Mouse (Mus musculus): Measurements from ENCODE around the gene Cd1d1. TPM values are rescaled to one million over a fixed set of nuclear protein-coding genes. Genes with fewer than 3 reads are reported as not detected.
"Not testable (repeated sequence)": the region's sequence is repeated elsewhere in the genome, so short reads cannot be mapped to it uniquely, and the experiment has no call there.

The Cd1d1 gene
- total RNA-seq (2021) = 1 to 10 TPM; 1.8 to 6.4 TPM
- long read RNA-seq, experiment 1, partial matches to known transcripts = 0 of 1 reads
- long read RNA-seq, experiment 1, other reads (novel, unspliced or antisense) = 0 of 1 reads
- long read RNA-seq, experiment 2, partial matches to known transcripts = 0 of 5 reads
- long read RNA-seq, experiment 2, other reads (novel, unspliced or antisense) = 2 of 5 reads

DNA sequence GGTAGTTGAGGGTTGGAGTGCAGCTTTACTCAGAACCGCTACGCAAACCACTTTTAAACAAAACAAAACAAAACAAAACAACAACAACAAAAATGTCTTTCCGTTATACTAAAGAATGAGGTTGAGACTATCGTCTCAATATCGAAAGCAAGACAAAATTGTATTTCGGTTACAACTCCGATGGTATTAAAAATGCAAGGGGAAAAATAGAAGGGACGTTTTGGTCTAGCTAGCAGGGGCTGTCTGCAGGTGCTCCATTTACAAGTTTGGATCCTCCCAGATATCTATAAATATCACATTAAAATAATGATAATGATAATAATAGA lies at the start of gene Cd1d1:
Gene Cd1d1 (minus strand): TSS at position 27 of the 326 bp plus-strand sequence.
- H3K4me3 ChIP-seq = peak within 1 kb of the TSS; percentile 76
- TF ChIP-seq CTCF (IDR thresholded peaks at IDR 0.05) = no peak
- intact Hi-C loops (cut with DNase I) = no loop called here
- no peak for DNase-seq
- H3K27ac ChIP-seq = peak within 1 kb of the TSS; percentile 56

DNA sequence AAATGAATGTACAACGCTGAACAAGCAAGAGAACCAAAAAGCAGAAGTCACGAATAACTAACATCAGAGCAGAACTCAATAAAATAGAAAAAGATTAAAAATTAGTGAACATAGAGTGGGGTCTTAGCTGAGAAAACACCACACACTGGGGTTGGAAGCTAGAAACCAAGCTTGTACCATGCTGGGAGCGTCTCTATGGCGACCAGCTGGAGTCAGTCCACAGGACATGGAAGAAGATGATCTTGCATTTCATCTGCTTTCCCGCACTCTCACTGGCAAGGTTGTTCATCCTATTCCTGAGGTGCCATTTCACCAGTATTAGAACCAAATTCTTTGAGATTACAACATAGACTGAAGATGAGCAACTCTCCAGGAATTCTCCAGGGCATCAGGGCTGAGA lies 48.6 kb upstream of the Cd1d1 start:
- intact Hi-C loops (cut with DNase I) = no loop called here

DNA sequence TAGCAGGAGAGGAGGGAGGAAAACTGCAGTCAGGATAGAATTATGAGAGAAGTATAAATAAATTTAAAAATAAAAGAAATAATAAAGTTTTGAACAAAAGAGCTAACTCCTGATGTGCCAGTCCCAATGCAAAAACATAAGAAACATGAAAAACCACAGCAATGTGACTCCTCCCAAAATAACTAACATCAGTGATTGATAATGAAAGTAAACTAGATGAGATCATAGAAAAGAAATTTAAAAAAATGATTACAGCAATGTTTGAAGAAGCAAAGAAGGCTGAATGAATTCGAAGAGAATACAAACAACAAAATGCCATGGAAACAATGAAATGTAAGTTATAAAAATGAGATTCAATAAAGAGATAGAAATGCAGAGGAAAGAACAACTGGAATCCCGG lies 42.5 kb upstream of the Cd1d1 start:
- no peak overlapping the region for H3K4me3 ChIP-seq
- no peak for DNase-seq
- TF ChIP-seq CTCF (IDR thresholded peaks at IDR 0.05) = no peak
- intact Hi-C loops (cut with DNase I) = no loop called here
- no peak overlapping the region for H3K27ac ChIP-seq

More for the DNA sequence above, 48.6 kb upstream of the Cd1d1 start:
- TF ChIP-seq CTCF (IDR thresholded peaks at IDR 0.05) = no peak
- H3K27ac ChIP-seq = no peak overlapping the region
- no peak overlapping the region for H3K4me3 ChIP-seq
- DNase-seq = no peak

DNA sequence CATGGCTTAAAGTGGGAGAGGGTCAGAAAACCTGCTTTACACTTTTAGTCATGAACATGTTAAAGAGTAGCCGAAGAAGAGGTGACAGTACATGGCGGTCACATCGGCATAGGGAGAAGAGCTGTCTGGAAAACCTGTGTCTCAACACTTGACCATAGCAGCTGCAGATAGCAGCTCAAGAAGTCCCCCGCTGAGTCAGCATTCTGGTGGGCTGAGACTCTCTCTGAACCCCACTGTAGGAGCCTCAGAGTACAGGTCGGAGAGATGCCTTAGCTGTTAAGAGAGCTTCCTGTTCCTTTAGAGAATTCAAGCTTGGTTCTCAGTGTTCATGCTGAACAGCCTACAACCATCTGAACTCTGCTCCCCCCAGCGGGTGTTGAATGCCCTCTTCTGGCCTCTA lies 39.3 kb upstream of the Cd1d1 start:
- intact Hi-C loops (cut with DNase I) = no loop called here
- no peak for DNase-seq
- TF ChIP-seq CTCF (IDR thresholded peaks at IDR 0.05) = no peak
- H3K27ac ChIP-seq = no peak overlapping the region
- H3K4me3 ChIP-seq = no peak overlapping the region

DNA sequence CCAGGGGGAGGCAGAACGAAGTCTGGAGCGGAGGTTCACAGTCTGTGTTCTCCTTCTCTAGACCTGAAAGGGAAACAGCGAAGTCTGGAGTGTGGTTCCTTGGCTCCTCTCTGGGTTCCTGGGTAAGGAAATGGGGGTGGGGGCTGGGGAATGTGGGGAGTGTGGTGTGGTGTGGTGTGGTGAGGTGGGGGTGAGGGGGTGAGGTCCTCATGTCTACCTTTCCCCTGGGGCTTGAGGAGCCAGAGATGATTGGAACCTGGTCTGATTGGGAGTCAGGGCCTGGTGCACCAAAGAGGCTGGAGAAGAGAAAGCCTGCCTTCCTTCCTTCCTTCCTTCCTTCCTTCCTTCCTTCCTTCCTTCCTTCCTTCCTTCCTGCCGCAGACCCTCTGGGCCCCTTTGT lies 34.8 kb upstream of the Cd1d1 start:
- intact Hi-C loops (cut with DNase I) = loop anchor here (5.0 kb wide), 3 partner anchors 53 to 463 kb away; no protein-coding TSS in a partner anchor
- H3K27ac ChIP-seq = no peak overlapping the region
- DNase-seq = no peak
- TF ChIP-seq CTCF (IDR thresholded peaks at IDR 0.05) = no peak
- no peak overlapping the region for H3K4me3 ChIP-seq

DNA sequence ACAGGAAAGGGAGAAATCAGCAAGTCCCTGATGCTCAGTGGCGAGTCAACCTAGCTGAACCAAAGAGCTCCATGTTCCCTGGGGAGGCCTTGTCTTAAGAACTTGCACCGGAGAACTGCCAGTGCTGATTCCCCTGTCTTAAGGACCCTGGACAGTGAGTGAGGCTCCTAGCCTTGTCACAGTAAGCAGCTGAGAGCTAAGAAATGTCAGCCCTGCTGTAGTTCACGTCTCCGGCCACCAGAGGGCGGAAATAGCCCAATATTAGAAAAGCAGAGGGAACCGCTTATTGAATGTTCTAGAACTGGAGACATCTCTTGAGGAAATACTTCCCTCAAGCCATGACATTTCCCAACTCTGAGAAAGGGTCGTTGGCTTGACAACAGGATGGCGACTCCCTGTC lies 34.1 kb upstream of the Cd1d1 start:
- Histone ChIP-seq H3K4me3 (no peak overlapping the region), H3K27ac (no peak overlapping the region)
- intact Hi-C loops (cut with DNase I) = loop anchor here (5.0 kb wide), 3 partner anchors 54 to 464 kb away; no protein-coding TSS in a partner anchor
- peak; percentile 74 for DNase-seq
- TF ChIP-seq CTCF (IDR thresholded peaks at IDR 0.05) = peak; percentile 93

DNA sequence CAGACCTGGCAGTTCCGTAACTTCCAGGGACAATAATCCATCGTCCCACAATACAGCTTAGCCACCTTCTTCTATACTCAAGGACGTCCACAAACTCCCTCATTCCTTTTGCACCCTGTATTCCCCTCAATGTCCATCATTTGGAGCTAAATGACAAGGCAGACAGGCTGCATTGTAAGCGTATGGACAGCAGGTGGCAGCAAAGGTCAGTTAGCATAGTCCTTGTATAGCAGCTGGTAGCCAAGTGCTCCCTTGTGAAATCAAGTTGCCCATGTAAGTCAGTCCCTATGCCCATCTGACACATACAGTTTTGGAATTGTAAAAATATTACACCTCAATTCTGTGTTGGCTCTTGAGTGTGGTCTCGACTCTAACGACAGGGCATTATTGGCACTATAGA lies 31.6 kb upstream of the Cd1d1 start:
- Histone ChIP-seq H3K27ac (no peak overlapping the region), H3K4me3 (no peak overlapping the region)
- TF ChIP-seq CTCF (IDR thresholded peaks at IDR 0.05) = peak; percentile 89
- intact Hi-C loops (cut with DNase I) = loop anchor here (5.0 kb wide), 3 partner anchors 56 to 466 kb away; no protein-coding TSS in a partner anchor
- DNase-seq = peak; percentile 67

DNA sequence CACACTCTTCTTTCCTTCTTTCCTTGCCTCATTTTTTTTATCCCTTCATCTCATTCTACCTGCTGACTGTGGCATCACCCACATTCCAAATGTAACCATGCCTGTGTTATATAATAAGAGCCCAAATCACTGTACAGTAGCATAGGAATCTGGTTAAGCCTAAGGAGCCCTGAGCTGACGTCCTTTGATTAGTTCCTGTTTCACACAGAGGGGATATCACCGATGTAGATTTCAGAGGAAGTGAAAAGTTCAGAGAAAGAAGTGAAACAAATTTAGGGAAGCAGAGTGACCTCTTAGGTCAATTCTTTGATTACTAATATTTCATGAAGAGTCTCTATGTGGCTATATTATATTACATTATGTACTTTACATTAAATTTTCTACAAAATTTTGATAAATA lies 18.5 kb upstream of the Cd1d1 start:
- Histone ChIP-seq H3K4me3 (no peak overlapping the region), H3K27ac (no peak overlapping the region)
- DNase-seq = no peak
- intact Hi-C loops (cut with DNase I) = no loop called here
- TF ChIP-seq CTCF (IDR thresholded peaks at IDR 0.05) = no peak

DNA sequence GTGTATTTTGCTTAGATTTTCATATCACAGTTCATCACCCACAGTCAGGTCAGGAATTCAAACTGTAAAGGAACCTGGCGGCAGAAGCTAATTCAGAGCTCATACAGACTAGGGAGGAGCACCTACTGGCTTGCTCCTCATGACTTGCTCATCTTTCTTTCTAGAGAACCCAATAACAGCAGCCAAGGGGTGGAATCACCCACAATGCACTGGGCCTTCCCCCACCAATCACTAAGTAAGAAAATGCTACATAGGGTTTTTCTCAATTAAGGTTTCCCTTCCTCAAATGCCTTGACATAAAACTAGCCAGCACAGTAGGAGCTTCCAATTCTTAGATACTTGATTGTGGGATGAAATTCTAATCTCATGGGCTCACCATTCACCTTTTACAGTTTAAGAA lies 17.8 kb upstream of the Cd1d1 start:
- H3K4me3 ChIP-seq = no peak overlapping the region
- no peak for TF ChIP-seq CTCF (IDR thresholded peaks at IDR 0.05)
- intact Hi-C loops (cut with DNase I) = no loop called here
- no peak for DNase-seq
- H3K27ac ChIP-seq = no peak overlapping the region

DNA sequence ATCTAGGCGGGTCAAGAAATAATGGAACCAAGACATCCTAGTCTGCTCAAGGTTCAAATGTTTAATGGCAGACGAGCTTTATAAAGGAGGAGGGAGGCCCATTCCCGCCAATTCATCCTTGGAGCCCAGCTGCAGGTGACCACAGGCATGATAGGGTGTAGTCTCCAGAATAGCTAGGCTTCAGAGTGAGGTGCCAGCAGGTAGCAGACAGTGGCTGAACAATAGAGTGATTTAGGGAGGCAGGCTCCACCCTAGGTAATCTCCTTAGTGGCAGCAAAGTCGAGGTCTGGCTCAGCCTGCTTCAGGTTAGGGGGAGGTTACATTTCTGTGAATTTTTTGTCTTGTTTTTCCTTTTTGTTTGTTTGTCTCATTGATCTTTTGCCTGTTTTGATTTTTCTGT lies 16.7 kb upstream of the Cd1d1 start:
- no peak overlapping the region for H3K4me3 ChIP-seq
- H3K27ac ChIP-seq = no peak overlapping the region
- intact Hi-C loops (cut with DNase I) = no loop called here
- no peak for DNase-seq
- TF ChIP-seq CTCF (IDR thresholded peaks at IDR 0.05) = no peak

DNA sequence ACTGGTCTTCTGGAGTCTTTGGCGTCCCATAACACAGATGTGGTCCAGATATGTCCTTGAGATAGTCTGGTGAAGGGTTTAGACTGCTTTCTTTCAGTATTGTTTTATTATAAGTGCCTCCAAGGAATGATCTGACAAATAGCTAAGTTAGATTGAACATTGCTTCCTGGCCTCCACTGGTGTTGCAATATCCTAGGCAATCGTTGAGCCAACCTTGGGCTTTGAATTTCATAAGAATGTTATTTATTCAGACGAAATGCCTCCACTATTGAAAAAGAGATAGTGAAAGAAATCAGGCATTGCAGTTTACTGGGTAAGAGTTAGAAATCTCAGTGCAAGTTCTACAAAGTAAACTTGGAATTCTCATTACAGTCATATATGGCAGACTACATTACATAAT lies 13.2 kb upstream of the Cd1d1 start:
- H3K27ac ChIP-seq; H3K4me3 ChIP-seq; intact Hi-C loops (cut with DNase I); DNase-seq: not testable (repeated sequence)

DNA sequence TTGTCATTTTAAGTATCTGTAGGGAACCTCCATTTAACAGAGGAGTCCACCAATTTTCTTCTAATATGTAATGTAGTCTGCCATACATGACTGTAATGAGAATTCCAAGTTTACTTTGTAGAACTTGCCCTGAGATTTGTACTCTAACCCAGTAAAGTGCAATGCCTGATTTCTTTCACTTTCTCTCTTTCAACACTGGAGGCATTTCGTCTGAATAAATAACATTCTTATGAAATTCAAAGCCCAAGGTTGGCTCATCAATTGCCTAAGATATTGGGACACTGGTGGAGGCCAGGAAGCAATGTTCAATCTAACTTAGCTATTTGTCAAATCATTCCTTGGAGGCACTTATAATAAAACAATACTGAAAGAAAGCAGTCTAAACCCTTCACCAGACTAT lies 9.0 kb upstream of the Cd1d1 start:
- H3K27ac ChIP-seq; intact Hi-C loops (cut with DNase I); DNase-seq; H3K4me3 ChIP-seq: not testable (repeated sequence)

DNA sequence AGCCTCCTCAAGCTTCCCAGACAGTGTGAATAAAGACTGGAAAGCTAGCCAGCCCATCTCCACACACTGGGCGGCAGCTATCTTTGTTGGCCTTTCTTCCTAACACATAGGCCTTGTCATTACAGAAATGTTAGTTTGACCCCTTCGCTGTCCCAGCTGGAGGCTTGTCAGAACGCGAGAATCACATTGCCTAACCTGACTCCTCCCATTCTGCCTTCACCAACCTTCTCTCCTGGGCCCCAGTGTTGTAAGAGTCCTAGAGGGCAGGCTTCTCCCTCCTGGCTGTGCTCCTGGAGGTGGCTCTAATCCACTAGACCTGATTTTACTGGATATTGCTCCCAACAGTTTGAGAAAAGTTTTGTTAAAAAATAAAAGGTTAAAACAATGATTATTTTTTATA lies 1.4 kb upstream of the Cd1d1 start:
- no peak for TF ChIP-seq CTCF (IDR thresholded peaks at IDR 0.05)
- Histone ChIP-seq H3K27ac (no peak overlapping the region), H3K4me3 (no peak overlapping the region)
- intact Hi-C loops (cut with DNase I) = no loop called here
- peak; percentile 19 for DNase-seq

DNA sequence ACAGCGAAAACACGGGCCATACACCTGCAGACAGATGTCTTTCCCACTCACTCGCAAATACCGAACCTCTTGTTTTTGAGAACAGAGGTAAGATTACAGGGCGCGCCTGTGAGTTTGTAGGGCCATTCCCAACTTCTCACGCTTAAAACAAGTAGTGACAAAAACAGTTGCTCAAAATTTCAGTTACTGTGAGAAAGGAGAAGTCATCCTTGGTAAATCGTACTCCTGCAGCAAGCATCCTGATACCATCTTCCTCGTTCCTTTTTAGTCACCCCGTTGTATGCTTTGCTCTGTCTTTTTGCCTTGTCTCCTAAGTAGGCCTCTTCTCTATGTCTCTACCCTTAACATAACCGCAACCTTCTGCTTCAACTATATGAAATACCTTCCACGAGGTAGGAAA lies 810 bp upstream of the Cd1d1 start:
- TF ChIP-seq CTCF (IDR thresholded peaks at IDR 0.05) = no peak
- Histone ChIP-seq H3K4me3 (no peak overlapping the region), H3K27ac (no peak overlapping the region)
- no peak for DNase-seq
- intact Hi-C loops (cut with DNase I) = no loop called here

DNA sequence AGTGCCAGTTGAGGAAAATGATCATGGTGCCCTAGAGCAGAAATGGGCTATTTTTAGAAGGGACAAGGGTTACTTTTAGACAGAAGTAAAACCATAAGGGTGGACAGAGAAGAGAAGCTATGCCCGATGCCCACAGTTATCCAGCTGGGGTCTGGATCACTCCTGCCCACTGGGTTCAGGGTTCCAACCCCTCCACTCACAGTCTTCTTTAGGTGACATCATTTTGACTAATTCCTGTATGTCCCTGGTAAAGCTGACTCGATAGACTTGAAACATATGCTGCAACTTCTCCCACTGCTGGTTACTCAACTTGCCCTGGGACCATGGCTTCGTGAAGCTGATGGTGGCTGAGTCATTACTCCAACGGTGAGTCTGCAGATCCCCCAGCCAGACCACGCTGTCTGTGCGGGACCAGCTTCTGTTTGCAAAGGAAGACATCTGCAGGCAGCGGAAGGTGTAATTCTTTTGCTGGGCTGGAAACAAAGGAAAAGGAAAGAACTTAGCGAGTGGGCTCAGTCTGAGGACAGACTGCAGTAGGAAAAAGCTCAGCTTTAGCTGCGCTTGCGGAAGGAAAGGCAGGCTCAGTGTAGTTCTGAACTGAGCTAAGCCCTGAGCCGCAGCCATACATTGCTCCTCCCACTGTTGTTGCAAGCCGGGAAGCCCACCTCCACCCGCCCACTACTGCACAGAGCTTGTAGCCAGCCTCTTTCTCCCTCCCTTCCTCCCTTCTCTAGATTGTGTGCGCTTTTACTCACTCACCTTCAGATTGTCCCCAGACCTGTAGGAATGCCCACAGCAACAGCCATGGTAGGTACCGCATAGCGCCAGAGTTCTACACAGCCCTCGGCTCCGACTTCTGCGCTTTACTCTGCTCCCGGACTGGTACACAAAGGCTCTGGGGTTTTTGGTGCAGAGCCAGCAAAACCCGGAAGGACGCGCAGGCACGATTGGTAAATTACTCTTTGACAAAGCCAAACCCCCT lies 517 bp downstream of the Cd1d1 start:
- intact Hi-C loops (cut with DNase I) = not testable (repeated sequence)
- DNase-seq = peak; percentile 73
- peak overlapping the region; percentile 76 for H3K4me3 ChIP-seq
- peak overlapping the region; percentile 56 for H3K27ac ChIP-seq

All from gastrocnemius, adult 2 months (tissue).